Mouse (Mus musculus): ENCODE measurements at regions not wholly inside any gene's neighbourhood (a gene's known extent, or its start where the extent isn't known, plus 50 kb on each side); places are given as distances from the start of the nearest gene placed in this dataset.
A peak's percentile ranks its signal among the peaks of the same experiment; 100 is the strongest.

DNA sequence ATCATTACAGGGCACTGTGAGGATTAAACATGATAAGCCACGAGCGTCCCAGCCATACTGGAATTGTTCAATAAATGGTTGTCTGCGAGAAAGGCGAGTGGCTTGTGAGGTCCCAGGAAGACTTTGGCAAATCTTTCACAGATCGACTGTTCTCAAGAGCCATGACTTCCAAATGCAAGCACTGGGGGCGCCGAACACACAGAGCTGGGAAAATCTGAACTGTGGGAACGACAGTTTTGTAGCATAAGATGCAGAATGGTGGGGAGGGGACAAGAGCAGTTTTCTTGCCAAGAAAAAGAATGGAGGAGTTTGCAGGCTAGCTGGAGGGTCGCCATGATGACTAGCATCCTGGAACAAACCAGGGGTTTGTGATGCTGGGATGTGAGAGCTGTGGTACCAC lies 300.8 kb downstream of the Bcor start:
- Histone ChIP-seq H3K9me3 (ENCODE audit: low read length) (no peaks in the 10 kb centered on the region), H3K4me2 (ENCODE audit: low read depth, low read length, poor library complexity, severe bottlenecking) (no peak overlapping the region), H3K4me3 (ENCODE audit: low read depth, low read length) (no peak overlapping the region), H3K4me1 (ENCODE audit: insufficient read depth, low read length) (no peaks in the 10 kb centered on the region), H3K9ac (replicated peaks; ENCODE audit: low read length, poor library complexity, severe bottlenecking) (no peak overlapping the region), H3K36me3 (ENCODE audit: insufficient read depth, low read length) (no peaks in the 10 kb centered on the region), H3K27ac (ENCODE audit: low read depth, low read length) (no peak overlapping the region), H3K27me3 (ENCODE audit: insufficient read depth, low read length) (no peaks in the 10 kb centered on the region)
- ATAC-seq (ENCODE audit: low FRiP score) (no peak), DNase-seq (ENCODE audit: low spot score) (peak; percentile 42)
- 47% methylated on average over 9 of the region's 9 CpGs for WGBS
- TF ChIP-seq CTCF (IDR thresholded peaks at IDR 0.05): peak; percentile 63

DNA sequence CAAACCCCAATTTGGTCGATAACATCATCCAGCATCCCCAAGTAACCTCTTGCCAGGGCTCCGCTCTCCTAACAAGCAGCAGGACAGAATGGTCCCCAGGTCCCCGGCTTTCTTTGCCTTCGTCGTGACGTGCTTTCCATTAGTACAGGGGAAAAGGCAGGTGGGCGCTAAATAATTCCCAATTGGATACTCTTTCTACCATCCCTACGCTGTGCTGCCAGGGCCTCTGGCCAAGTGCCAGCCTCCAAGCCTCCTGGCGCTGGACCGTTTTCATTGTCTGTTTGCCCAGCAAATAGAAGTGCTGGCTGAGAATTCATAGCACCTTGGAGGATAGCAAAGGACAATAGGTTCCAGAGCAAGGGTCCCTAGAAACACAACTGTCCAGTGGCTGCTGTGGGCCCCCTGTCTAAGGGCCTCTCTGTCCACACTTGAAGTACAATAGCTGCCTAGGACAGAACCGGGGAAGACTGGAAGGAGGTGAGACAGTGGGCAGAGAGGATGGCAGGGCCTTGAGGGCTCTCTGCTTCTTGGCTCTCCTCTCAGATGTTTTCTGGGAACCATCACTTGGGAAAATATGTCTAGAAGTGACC lies 298.9 kb downstream of the Bcor start:
- no peaks in the 10 kb centered on the region for H3K36me3 ChIP-seq (ENCODE audit: insufficient read depth, low read length)
- peaks cover 3% of the 10 kb centered on the region; the same call in 1 of the 2 replicates for H3K27me3 ChIP-seq (ENCODE audit: insufficient read depth, low read length)
- TF ChIP-seq CTCF (IDR thresholded peaks at IDR 0.05): no peak
- H3K4me2 ChIP-seq (ENCODE audit: low read depth, low read length, poor library complexity, severe bottlenecking): no peak overlapping the region
- H3K4me1 ChIP-seq (ENCODE audit: insufficient read depth, low read length): no peaks in the 10 kb centered on the region
- ATAC-seq (ENCODE audit: low FRiP score) (no peak), DNase-seq (ENCODE audit: low spot score) (peak; percentile 8)
- 50% methylated on average over 11 of the region's 11 CpGs for WGBS
- H3K27ac ChIP-seq (ENCODE audit: low read depth, low read length): no peak overlapping the region
- H3K9ac ChIP-seq (replicated peaks; ENCODE audit: low read length, poor library complexity, severe bottlenecking): no peak overlapping the region
- no peak overlapping the region for H3K4me3 ChIP-seq (ENCODE audit: low read depth, low read length)
- H3K9me3 ChIP-seq (ENCODE audit: low read length): no peaks in the 10 kb centered on the region

DNA sequence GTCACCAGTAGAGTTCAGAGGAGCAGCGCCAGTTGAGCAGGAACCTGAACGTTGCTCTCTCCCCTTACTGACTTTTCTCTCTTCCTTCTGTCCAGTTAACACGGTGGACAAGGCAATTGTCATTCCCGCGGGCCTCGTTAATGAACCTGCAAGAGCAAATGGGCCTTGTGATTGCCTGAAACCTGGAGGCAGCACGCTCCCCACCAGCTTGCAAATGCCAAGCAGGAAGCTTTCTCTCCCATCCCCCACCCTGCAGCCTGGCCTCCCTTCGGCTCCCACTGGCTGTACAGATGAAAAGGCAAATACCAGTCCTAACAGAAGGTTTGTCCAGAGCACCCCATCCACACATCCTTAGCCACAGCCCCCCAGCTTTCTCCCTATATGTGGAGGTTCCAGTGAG lies 298.3 kb downstream of the Bcor start:
- 30% methylated on average over 8 of the region's 8 CpGs for WGBS
- peak; percentile 22 for DNase-seq (ENCODE audit: low spot score)

DNA sequence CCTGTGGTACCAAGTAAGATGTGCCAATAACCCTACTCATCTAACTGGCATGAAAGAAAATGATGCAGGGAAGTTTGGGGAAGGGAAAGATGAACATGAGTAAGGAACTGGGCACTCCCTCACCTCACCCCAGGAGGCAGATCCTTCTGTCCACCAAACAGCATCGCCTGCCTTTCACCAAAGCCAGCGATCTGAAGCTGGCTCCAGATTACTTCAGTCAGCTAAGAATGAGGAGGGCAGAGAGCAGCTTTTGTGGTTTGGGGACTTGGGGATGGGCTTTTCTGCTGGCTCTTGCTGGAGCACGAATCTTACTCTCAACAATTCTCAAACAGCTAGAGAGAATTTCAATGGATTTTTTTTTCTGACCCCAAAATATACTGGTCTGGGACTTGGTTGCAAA lies 297.0 kb downstream of the Bcor start:
- no peak overlapping the region for H3K27ac ChIP-seq (ENCODE audit: low read depth, low read length)
- no peaks in the 10 kb centered on the region for H3K9me3 ChIP-seq (ENCODE audit: low read length)
- no peak overlapping the region for H3K4me2 ChIP-seq (ENCODE audit: low read depth, low read length, poor library complexity, severe bottlenecking)
- no peak for DNase-seq (ENCODE audit: low spot score)
- WGBS: 37% methylated on average over 3 of the region's 3 CpGs
- no peaks in the 10 kb centered on the region for H3K36me3 ChIP-seq (ENCODE audit: insufficient read depth, low read length)
- no peaks in the 10 kb centered on the region for H3K4me1 ChIP-seq (ENCODE audit: insufficient read depth, low read length)
- no peak for TF ChIP-seq CTCF (IDR thresholded peaks at IDR 0.05)
- no peak overlapping the region for H3K9ac ChIP-seq (replicated peaks; ENCODE audit: low read length, poor library complexity, severe bottlenecking)
- no peak overlapping the region for H3K4me3 ChIP-seq (ENCODE audit: low read depth, low read length)
- H3K27me3 ChIP-seq (ENCODE audit: insufficient read depth, low read length): peaks cover 3% of the 10 kb centered on the region; the same call in 1 of the 2 replicates
- ATAC-seq (ENCODE audit: low FRiP score): no peak

More for the DNA sequence above, 298.3 kb downstream of the Bcor start:
- H3K9ac ChIP-seq (replicated peaks; ENCODE audit: low read length, poor library complexity, severe bottlenecking): no peak overlapping the region
- H3K4me3 ChIP-seq (ENCODE audit: low read depth, low read length): no peak overlapping the region
- H3K27ac ChIP-seq (ENCODE audit: low read depth, low read length): no peak overlapping the region
- no peaks in the 10 kb centered on the region for H3K36me3 ChIP-seq (ENCODE audit: insufficient read depth, low read length)
- no peak for ATAC-seq (ENCODE audit: low FRiP score)
- no peaks in the 10 kb centered on the region for H3K4me1 ChIP-seq (ENCODE audit: insufficient read depth, low read length)
- H3K9me3 ChIP-seq (ENCODE audit: low read length): no peaks in the 10 kb centered on the region
- no peak for TF ChIP-seq CTCF (IDR thresholded peaks at IDR 0.05)
- no peak overlapping the region for H3K4me2 ChIP-seq (ENCODE audit: low read depth, low read length, poor library complexity, severe bottlenecking)
- peaks cover 3% of the 10 kb centered on the region; the same call in 1 of the 2 replicates for H3K27me3 ChIP-seq (ENCODE audit: insufficient read depth, low read length)

DNA sequence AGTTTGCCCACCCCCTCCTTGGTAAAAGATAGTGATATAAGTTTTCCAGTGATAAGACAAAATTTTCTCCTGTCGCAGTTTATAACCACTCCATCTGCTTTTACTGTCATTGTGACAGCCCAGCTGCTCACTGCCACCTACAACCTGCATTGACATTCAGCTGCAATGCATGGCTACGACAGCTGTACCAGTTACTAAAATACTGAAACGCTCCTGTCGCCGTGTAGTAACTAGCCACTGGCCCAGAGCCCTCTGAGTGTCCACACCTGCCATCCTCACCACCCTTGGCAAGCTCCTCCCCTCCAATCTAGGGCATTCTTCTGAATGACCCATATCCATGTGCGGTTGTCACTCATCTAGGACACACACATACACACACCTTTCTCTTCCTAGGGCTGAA lies 286.2 kb downstream of the Bcor start:
- Histone ChIP-seq H3K4me3 (ENCODE audit: low read depth, low read length) (no peak overlapping the region), H3K9me3 (ENCODE audit: low read length) (no peaks in the 10 kb centered on the region), H3K4me2 (ENCODE audit: low read depth, low read length, poor library complexity, severe bottlenecking) (no peak overlapping the region), H3K9ac (replicated peaks; ENCODE audit: low read length, poor library complexity, severe bottlenecking) (no peak overlapping the region), H3K36me3 (ENCODE audit: insufficient read depth, low read length) (no peaks in the 10 kb centered on the region), H3K27ac (ENCODE audit: low read depth, low read length) (no peak overlapping the region), H3K27me3 (ENCODE audit: insufficient read depth, low read length) (no peaks in the 10 kb centered on the region), H3K4me1 (ENCODE audit: insufficient read depth, low read length) (no peaks in the 10 kb centered on the region)
- TF ChIP-seq CTCF (IDR thresholded peaks at IDR 0.05): no peak
- no peak for ATAC-seq (ENCODE audit: low FRiP score)
- no peak for DNase-seq (ENCODE audit: low spot score)
- WGBS: 77% methylated on average over 6 of the region's 6 CpGs

DNA sequence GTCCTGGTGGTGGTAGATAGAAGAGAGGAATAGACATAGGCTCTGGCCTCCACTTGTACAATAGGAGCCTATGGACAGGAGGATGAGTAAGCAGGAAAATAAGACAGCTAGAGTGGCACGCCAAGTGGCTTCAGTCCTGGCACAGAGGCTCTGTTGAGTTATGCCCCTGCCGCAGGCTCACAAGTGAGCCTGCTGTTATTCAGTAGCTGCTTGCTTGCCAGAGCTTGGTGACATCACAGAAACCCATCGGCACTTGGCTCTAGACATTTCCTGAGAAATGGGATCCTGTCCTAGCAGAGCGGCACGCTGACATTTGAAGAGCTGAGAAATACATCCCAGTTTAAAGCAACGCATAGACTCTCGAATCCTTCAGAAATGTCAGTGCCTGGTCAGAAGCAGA lies 283.5 kb downstream of the Bcor start:
- Histone ChIP-seq H3K27me3 (ENCODE audit: insufficient read depth, low read length) (no peaks in the 10 kb centered on the region), H3K27ac (ENCODE audit: low read depth, low read length) (no peak overlapping the region), H3K9ac (replicated peaks; ENCODE audit: low read length, poor library complexity, severe bottlenecking) (no peak overlapping the region), H3K9me3 (ENCODE audit: low read length) (no peaks in the 10 kb centered on the region), H3K4me3 (ENCODE audit: low read depth, low read length) (no peak overlapping the region), H3K4me2 (ENCODE audit: low read depth, low read length, poor library complexity, severe bottlenecking) (no peak overlapping the region), H3K36me3 (ENCODE audit: insufficient read depth, low read length) (no peaks in the 10 kb centered on the region), H3K4me1 (ENCODE audit: insufficient read depth, low read length) (no peaks in the 10 kb centered on the region)
- no peak for TF ChIP-seq CTCF (IDR thresholded peaks at IDR 0.05)
- ATAC-seq (ENCODE audit: low FRiP score) (no peak), DNase-seq (ENCODE audit: low spot score) (no peak)
- 76% methylated on average over 7 of the region's 7 CpGs for WGBS

Data from midbrain, postnatal 0 days (tissue).